Mouse (Mus musculus): ENCODE results near the gene Pcbp2. TPM values are rescaled to one million over a fixed set of nuclear protein-coding genes. Genes with fewer than 3 reads are reported as not detected.
A peak's percentile ranks its signal among the peaks of the same experiment; 100 is the strongest.

The Pcbp2 gene
- total RNA-seq, 1 experiment, result 377 TPM

GRCm38 (mm10) chr15:102515261-102515660 is 44.9 kb downstream of the Pcbp2 start:
- Histone ChIP-seq H3K9me3 (ENCODE audit: control insufficient read depth, insufficient read depth, low read depth, low read length) (no peaks in the 10 kb centered on the region), H3K9ac (ENCODE audit: insufficient read depth, low read depth, low read length, poor library complexity, severe bottlenecking) (no peak overlapping the region), H3K4me3 (ENCODE audit: insufficient read depth in 1 of 2, low read depth in 1 of 2, low read length in 2 of 2, poor library complexity in 1 of 2, severe bottlenecking in 1 of 2) (no peak overlapping the region), H3K27ac (ENCODE audit: insufficient read depth, low read depth, low read length, poor library complexity, severe bottlenecking) (no peak overlapping the region), H3K4me1 (ENCODE audit: control insufficient read depth in 2 of 2, insufficient read depth in 2 of 2, low read length in 2 of 2, poor library complexity in 1 of 2) (peaks cover 0 to 20% of the 10 kb centered on the region in 2 experiments; a peak in 2 of 4 replicates), H3K36me3 (ENCODE audit: control insufficient read depth, insufficient read depth, low read length, poor library complexity, severe bottlenecking) (peaks cover 1% of the 10 kb centered on the region; the same call in 1 of the 2 replicates)
- in situ Hi-C loops (cut with MboI; ENCODE audit: low sequenced_read_pairs in 2 of 2, unreplicated experiment in 2 of 2), result no loop called here
- no peak for DNase-seq (ENCODE audit: low read depth, low spot score)
- no peak for TF ChIP-seq HCFC1 (IDR thresholded peaks at IDR 0.05; ENCODE audit: borderline replicate concordance, insufficient read depth, low read length)
- TF ChIP-seq ZNF384 (IDR thresholded peaks at IDR 0.05; ENCODE audit: low read depth, low read length), result no peak

- H3K9me3 ChIP-seq (ENCODE audit: control insufficient read depth, insufficient read depth, low read depth, low read length), result no peaks in the 10 kb centered on the region
- in situ Hi-C loops (cut with MboI; ENCODE audit: low sequenced_read_pairs in 2 of 2, unreplicated experiment in 2 of 2), result no loop called here
- peaks cover 7% of the 10 kb centered on the region; the same call in 1 of the 2 replicates for H3K36me3 ChIP-seq (ENCODE audit: control insufficient read depth, insufficient read depth, low read length, poor library complexity, severe bottlenecking)
- H3K9ac ChIP-seq (ENCODE audit: insufficient read depth, low read depth, low read length, poor library complexity, severe bottlenecking), result peak overlapping the region; percentile 81; the same call in 1 of the 2 replicates
- TF ChIP-seq HCFC1 (IDR thresholded peaks at IDR 0.05; ENCODE audit: borderline replicate concordance, insufficient read depth, low read length) (no peak), CHD2 (IDR thresholded peaks at IDR 0.05; ENCODE audit: low read depth, low read length) (no peak), MAFK (IDR thresholded peaks at IDR 0.05; ENCODE audit: insufficient read depth, low read depth, low read length) (no peak), ZNF384 (IDR thresholded peaks at IDR 0.05; ENCODE audit: low read depth, low read length) (no peak), ZC3H11A (IDR thresholded peaks at IDR 0.05; ENCODE audit: borderline replicate concordance, low read depth, low read length) (no peak)
- no peak overlapping the region; the same call in 1 of the 2 replicates for H3K27ac ChIP-seq (ENCODE audit: insufficient read depth, low read depth, low read length, poor library complexity, severe bottlenecking)
- H3K4me1 ChIP-seq (ENCODE audit: control insufficient read depth in 2 of 2, insufficient read depth in 2 of 2, low read length in 2 of 2, poor library complexity in 1 of 2), result peaks cover 0 to 20% of the 10 kb centered on the region in 2 experiments; a peak in 2 of 4 replicates
- peak overlapping the region; percentile 80 to 84 for H3K4me3 ChIP-seq (ENCODE audit: insufficient read depth in 1 of 2, low read depth in 1 of 2, low read length in 2 of 2, poor library complexity in 1 of 2, severe bottlenecking in 1 of 2)
- DNase-seq (ENCODE audit: low read depth, low spot score), result no peak
Observed at GRCm38 (mm10) chr15:102515791-102516190, 45.5 kb downstream of the Pcbp2 start.

GRCm38 (mm10) chr15:102516293-102516692 is 46.0 kb downstream of the Pcbp2 start:
- H3K9me3 ChIP-seq (ENCODE audit: control insufficient read depth, insufficient read depth, low read depth, low read length), result no peaks in the 10 kb centered on the region
- H3K36me3 ChIP-seq (ENCODE audit: control insufficient read depth, insufficient read depth, low read length, poor library complexity, severe bottlenecking), result peaks cover 10% of the 10 kb centered on the region
- H3K9ac ChIP-seq (ENCODE audit: insufficient read depth, low read depth, low read length, poor library complexity, severe bottlenecking), result peak overlapping the region; percentile 81
- peaks cover 0 to 15% of the 10 kb centered on the region in 2 experiments; a peak in 2 of 4 replicates for H3K4me1 ChIP-seq (ENCODE audit: control insufficient read depth in 2 of 2, insufficient read depth in 2 of 2, low read length in 2 of 2, poor library complexity in 1 of 2)
- H3K4me3 ChIP-seq (ENCODE audit: insufficient read depth in 1 of 2, low read depth in 1 of 2, low read length in 2 of 2, poor library complexity in 1 of 2, severe bottlenecking in 1 of 2), result peak overlapping the region; percentile 80 to 84
- no peak for DNase-seq (ENCODE audit: low read depth, low spot score)
- no peak for TF ChIP-seq ZC3H11A (IDR thresholded peaks at IDR 0.05; ENCODE audit: borderline replicate concordance, low read depth, low read length)
- TF ChIP-seq MAFK (IDR thresholded peaks at IDR 0.05; ENCODE audit: insufficient read depth, low read depth, low read length), result no peak
- TF ChIP-seq CHD2 (IDR thresholded peaks at IDR 0.05; ENCODE audit: low read depth, low read length), result no peak
- no peak for TF ChIP-seq ZNF384 (IDR thresholded peaks at IDR 0.05; ENCODE audit: low read depth, low read length)
- no peak for TF ChIP-seq HCFC1 (IDR thresholded peaks at IDR 0.05; ENCODE audit: borderline replicate concordance, insufficient read depth, low read length)
- H3K27ac ChIP-seq (ENCODE audit: insufficient read depth, low read depth, low read length, poor library complexity, severe bottlenecking), result peak overlapping the region; percentile 2; the same call in 1 of the 2 replicates
- in situ Hi-C loops (cut with MboI; ENCODE audit: low sequenced_read_pairs in 2 of 2, unreplicated experiment in 2 of 2), result no loop called here

- Histone ChIP-seq H3K4me3 (ENCODE audit: insufficient read depth in 1 of 2, low read depth in 1 of 2, low read length in 2 of 2, poor library complexity in 1 of 2, severe bottlenecking in 1 of 2) (peak within 1 kb of the TSS; percentile 80 to 84), H3K9ac (ENCODE audit: insufficient read depth, low read depth, low read length, poor library complexity, severe bottlenecking) (peak within 1 kb of the TSS; percentile 81), H3K4me1 (ENCODE audit: control insufficient read depth in 2 of 2, insufficient read depth in 2 of 2, low read length in 2 of 2, poor library complexity in 1 of 2) (peaks cover 0 to 9% of the 10 kb centered on the region in 2 experiments; a peak in 2 of 4 replicates), H3K27ac (ENCODE audit: insufficient read depth, low read depth, low read length, poor library complexity, severe bottlenecking) (peak within 1 kb of the TSS; percentile 36; the same call in 1 of the 2 replicates), H3K36me3 (ENCODE audit: control insufficient read depth, insufficient read depth, low read length, poor library complexity, severe bottlenecking) (peaks cover 14% of the 10 kb centered on the region), H3K9me3 (ENCODE audit: control insufficient read depth, insufficient read depth, low read depth, low read length) (no peaks in the 10 kb centered on the region)
- no peak for DNase-seq (ENCODE audit: low read depth, low spot score)
- in situ Hi-C loops (cut with MboI; ENCODE audit: low sequenced_read_pairs in 2 of 2, unreplicated experiment in 2 of 2), result no loop called here
- TF ChIP-seq ZNF384 (IDR thresholded peaks at IDR 0.05; ENCODE audit: low read depth, low read length), result no peak
- no peak for TF ChIP-seq MAFK (IDR thresholded peaks at IDR 0.05; ENCODE audit: insufficient read depth, low read depth, low read length)
- TF ChIP-seq ZC3H11A (IDR thresholded peaks at IDR 0.05; ENCODE audit: borderline replicate concordance, low read depth, low read length), result no peak
- 0 out of 2 replicates have a peak, but pooled peaks have one; percentile 18 for TF ChIP-seq HCFC1 (IDR thresholded peaks at IDR 0.05; ENCODE audit: borderline replicate concordance, insufficient read depth, low read length)
Observed at GRCm38 (mm10) chr15:102516728-102517404, 46.5 kb downstream of the Pcbp2 start, which contains the start of gene Map3k12. Map3k12 (minus strand) TSS chr15:102517064.
